Mouse (Mus musculus) bone marrow, adult 2 months (tissue): Measurements from ENCODE around the gene Nt5c.

Source experiments
- CTCF ChIP-seq: fragments of 200-500 bp; IDR thresholded peaks from 2 replicates; pipeline ENCODE4 v1.5.1; 2011; ENCODE audit warnings: low read length, control low read depth; ENCODE audit not compliant: control insufficient read depth, insufficient read depth
- POLR2A ChIP-seq: fragments of 200-500 bp; IDR thresholded peaks from 2 replicates; pipeline ENCODE4 v1.6.1; 2011; ENCODE audit warnings: low read depth, mild to moderate bottlenecking, control low read depth, low read length, borderline replicate concordance; ENCODE audit not compliant: control insufficient read depth

DNA sequence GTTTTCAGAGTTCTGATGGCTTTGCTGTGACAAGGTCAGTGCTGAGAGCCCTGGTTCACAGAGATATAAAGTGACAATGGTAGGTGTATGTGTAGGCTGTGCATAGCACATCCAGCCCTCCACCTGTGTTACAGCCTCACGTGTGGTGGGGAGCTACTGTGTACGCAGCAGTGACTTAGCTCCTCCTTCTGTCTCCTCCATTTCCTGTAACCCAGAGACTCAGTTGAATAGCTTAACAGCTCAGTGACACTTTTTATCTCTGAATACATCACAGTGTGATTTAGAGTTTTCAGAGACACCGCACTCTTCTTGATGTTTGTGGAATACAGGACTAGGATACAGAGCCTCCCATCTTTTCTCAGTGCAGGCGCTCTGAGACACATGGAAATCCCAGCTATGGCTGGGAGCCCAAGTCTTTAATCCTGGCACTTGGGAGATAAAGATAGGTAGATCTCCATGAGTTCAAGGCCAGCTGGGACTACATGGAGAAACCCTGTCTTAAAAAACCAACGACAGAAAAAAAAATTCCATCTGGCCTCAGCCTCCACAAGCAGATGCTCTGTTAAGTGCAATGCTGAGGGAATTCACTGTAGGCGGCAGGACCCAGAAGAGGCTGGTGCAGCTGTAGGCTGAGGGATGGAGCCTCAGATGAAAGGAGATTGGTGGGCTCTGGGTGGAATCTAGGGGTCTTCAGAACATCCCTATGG is 10.0 kb downstream of the Nt5c start:
- TF ChIP-seq CTCF (no peak), POLR2A (no peak)
